Mouse (Mus musculus) limb, embryonic 14.5 days (tissue): ENCODE data around the gene Dock9. TPM values are rescaled to one million over a fixed set of nuclear protein-coding genes. Genes with fewer than 3 reads are reported as not detected.

Source experiments
- ATAC-seq: fragments of 200-750 bp; cut with Nextera tagmentation; 2 replicates; pipeline ENCODE4 v1.8.0; 2017; ENCODE audit warnings: low read depth, moderate number of reproducible peaks, moderate TSS enrichment; ENCODE audit not compliant: low FRiP score
- DNase-seq: peaks from one replicate; pipeline ENCODE4 v3.0.0-alpha.2; 2015; ENCODE audit warnings: low spot score
- H3K27ac ChIP-seq: fragments of 300-500 bp; sonication (generic); replicated peaks from 2 replicates; pipeline ENCODE4 v1.5.1; 2014; ENCODE audit warnings: low read depth, mild to moderate bottlenecking, low read length, moderate library complexity, mixed read lengths
- H3K27me3 ChIP-seq: fragments of 300-500 bp; sonication (generic); 2 replicates; pipeline ENCODE4 v1.6.1; 2014; ENCODE audit warnings: low read length, mixed read lengths; ENCODE audit not compliant: control insufficient read depth, insufficient read depth
- H3K36me3 ChIP-seq: fragments of 300-500 bp; sonication (generic); 2 replicates; pipeline ENCODE4 v1.6.1; 2014; ENCODE audit warnings: mild to moderate bottlenecking, low read length, moderate library complexity, mixed read lengths; ENCODE audit not compliant: control insufficient read depth, insufficient read depth
- H3K4me1 ChIP-seq: fragments of 300-500 bp; sonication (generic); 2 replicates; pipeline ENCODE4 v1.6.1; 2014; ENCODE audit warnings: antibody characterized with exemption, low read length, mixed read lengths; ENCODE audit not compliant: control insufficient read depth, insufficient read depth
- H3K4me2 ChIP-seq: fragments of 300-500 bp; sonication (generic); replicated peaks from 2 replicates; pipeline ENCODE4 v1.6.1; 2014; ENCODE audit warnings: low read depth, mild to moderate bottlenecking, low read length, moderate library complexity; ENCODE audit not compliant: severe bottlenecking
- H3K4me3 ChIP-seq: fragments of 300-500 bp; sonication (generic); replicated peaks from 2 replicates; pipeline ENCODE4 v1.5.1; 2014; ENCODE audit warnings: low read length
- H3K9ac ChIP-seq: fragments of 300-500 bp; sonication (generic); 2 replicates; pipeline ENCODE4 v1.6.1; 2014; ENCODE audit warnings: mild to moderate bottlenecking, low read depth, low read length, moderate library complexity; ENCODE audit not compliant: severe bottlenecking
- H3K9me3 ChIP-seq: fragments of 300-500 bp; sonication (generic); 2 replicates; pipeline ENCODE4 v1.6.1; 2016; ENCODE audit warnings: low read length; ENCODE audit not compliant: control insufficient read depth
- POLR2A ChIP-seq: fragments of 200-500 bp; IDR thresholded peaks from 2 replicates; pipeline ENCODE4 v1.8.0; 2012; ENCODE audit warnings: inconsistent platforms, mild to moderate bottlenecking, moderate library complexity, borderline replicate concordance; ENCODE audit not compliant: insufficient read depth, insufficient read length; ENCODE audit errors: extremely low read depth
- WGBS: fragments of 180-500 bp; shearing (Covaris S2); extraction: QIAGEN DNeasy Blood & Tissue Kit; methylation state at CpG from one replicate; pipeline ENCODE4 v1.1.7; 2014; 5-methylcytosine and 5-hydroxymethylcytosine counted together
- polyA plus RNA-seq, 2 experiments: library from polyadenylated mRNA; depleted of rRNA in 1 of 2; stranded (reverse) in 1 of 2; unstranded in 1 of 2; fragments of >200 nt; fragmentation: Nextera tagmentation in 1 of 2; extraction: Ambion mirVana in 1 of 2; gene quantifications; 2 replicates each; pipeline versions ENCODE4 v1.2.1 to v1.2.3; 2012 to 2014

The Dock9 gene
- polyA plus RNA-seq (2012; rRNA removed) (18.4 and 19.7 TPM in 2 replicates), polyA plus RNA-seq (2014; fragmentation: Nextera tagmentation; extraction: Ambion mirVana) (12.3 and 13.8 TPM in 2 replicates)

DNA sequence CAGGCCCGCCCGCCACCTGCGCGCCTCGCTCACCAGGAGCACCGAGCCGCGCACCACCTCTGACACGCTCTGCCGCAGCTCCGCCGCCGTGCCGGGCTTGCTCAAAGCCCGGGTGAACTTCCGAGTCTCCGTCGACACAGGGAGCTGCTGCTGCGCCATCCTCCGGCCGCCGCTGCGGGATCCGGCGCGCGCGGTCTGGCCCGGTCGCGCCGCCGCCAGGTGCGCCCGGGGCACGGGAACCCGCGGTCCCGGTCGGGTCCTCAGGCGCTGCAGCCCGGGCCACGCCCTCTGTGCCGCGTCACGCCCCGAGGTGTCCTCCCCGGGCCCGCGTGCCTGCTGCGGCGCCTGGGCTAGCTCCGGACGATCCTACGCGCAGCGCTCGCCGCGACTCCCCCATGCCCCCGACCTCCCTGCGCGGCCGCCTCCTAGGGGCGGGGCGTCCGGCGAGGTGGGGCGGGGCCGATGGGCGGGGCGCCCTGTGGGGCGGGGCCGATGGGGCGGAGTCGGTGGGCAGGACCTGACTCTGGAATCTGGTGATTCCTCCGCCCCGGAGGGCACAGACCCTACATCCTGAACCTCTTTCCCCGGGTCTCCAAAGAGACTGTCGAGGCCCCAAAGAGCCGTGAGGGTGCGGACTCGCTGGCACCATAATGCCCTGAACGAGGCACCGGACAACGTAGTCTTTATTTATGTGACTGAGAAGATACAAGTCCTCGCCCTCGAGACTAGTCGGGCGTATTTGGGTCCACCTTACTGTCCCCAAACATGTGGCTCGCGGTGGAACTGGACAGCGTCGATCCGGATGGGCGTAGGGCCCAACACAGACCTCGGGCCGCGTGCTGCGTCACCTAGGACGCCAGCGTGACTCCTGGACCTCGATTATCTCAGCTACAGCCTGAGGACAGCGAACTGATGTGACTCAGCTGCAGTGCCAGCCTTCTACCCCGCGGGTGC is at the start of gene Dock9:
Gene Dock9 (minus strand): TSS at position 381 of the 954 bp plus-strand sequence.
- H3K9me3 ChIP-seq = no peaks in the 10 kb centered on the region
- ATAC-seq (peak; percentile 90), DNase-seq (peak; percentile 73)
- H3K27me3 ChIP-seq = peaks cover 18% of the 10 kb centered on the region
- no peaks in the 10 kb centered on the region for H3K36me3 ChIP-seq
- peak within 1 kb of the TSS; percentile 75 for H3K4me3 ChIP-seq
- under 1% methylated on average over 47 of the region's 106 CpGs for WGBS
- TF ChIP-seq POLR2A = no peak
- H3K9ac ChIP-seq = peak within 1 kb of the TSS; percentile 67
- peak within 1 kb of the TSS; percentile 76 for H3K4me2 ChIP-seq
- peak within 1 kb of the TSS; percentile 59; the same call in 1 of the 2 replicates for H3K27ac ChIP-seq
- H3K4me1 ChIP-seq = no peaks in the 10 kb centered on the region

DNA sequence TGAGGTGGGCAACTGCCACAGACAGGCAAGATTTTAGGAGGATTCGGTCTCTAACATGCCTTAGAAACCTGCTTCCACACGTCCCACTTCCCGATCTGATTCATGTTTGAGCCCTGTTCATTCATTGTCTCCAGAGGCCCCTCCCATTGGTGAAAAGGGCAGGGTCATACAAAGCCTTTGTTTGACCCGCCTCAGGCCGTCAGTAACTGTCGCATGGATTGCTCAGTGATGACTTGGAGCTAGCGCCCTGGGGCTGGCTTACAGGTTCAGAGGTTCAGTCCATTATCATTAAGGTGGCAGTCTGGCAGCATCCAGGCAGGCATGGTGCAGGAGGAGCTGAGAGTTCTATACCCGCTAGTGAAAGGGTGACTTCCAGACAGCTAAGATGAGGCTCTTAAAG is 46.8 kb upstream of the Dock9 start:
- 81% methylated on average over 8 of the region's 8 CpGs for WGBS

GRCm38 (mm10) chr14:121840217-121840616 is 42.6 kb upstream of the Dock9 start:
- no peak for ATAC-seq
- Histone ChIP-seq H3K4me2 (no peak overlapping the region), H3K27ac (no peak overlapping the region), H3K27me3 (no peaks in the 10 kb centered on the region), H3K4me3 (no peak overlapping the region), H3K4me1 (no peaks in the 10 kb centered on the region), H3K9me3 (peaks cover 20% of the 10 kb centered on the region; the same call in 1 of the 2 replicates), H3K36me3 (no peaks in the 10 kb centered on the region), H3K9ac (no peak overlapping the region)
- no peak for DNase-seq
- no peak for TF ChIP-seq POLR2A
- WGBS = 81% methylated on average over 8 of the region's 8 CpGs

More for the DNA sequence above, 46.8 kb upstream of the Dock9 start:
- H3K4me3 ChIP-seq = no peak overlapping the region
- H3K9me3 ChIP-seq = peaks cover 5% of the 10 kb centered on the region; the same call in 1 of the 2 replicates
- TF ChIP-seq POLR2A = no peak
- no peaks in the 10 kb centered on the region for H3K4me1 ChIP-seq
- no peak overlapping the region for H3K27ac ChIP-seq
- DNase-seq = no peak
- no peak overlapping the region for H3K4me2 ChIP-seq
- H3K36me3 ChIP-seq = no peaks in the 10 kb centered on the region
- H3K27me3 ChIP-seq = no peaks in the 10 kb centered on the region
- no peak for ATAC-seq
- no peak overlapping the region for H3K9ac ChIP-seq

- no peaks in the 10 kb centered on the region for H3K27me3 ChIP-seq
- WGBS = 91% methylated on average over 4 of the region's 4 CpGs
- ATAC-seq (no peak), DNase-seq (no peak)
- no peaks in the 10 kb centered on the region for H3K36me3 ChIP-seq
- H3K9me3 ChIP-seq = peaks cover 20% of the 10 kb centered on the region; the same call in 1 of the 2 replicates
- H3K4me1 ChIP-seq = no peaks in the 10 kb centered on the region
- H3K4me3 ChIP-seq = no peak overlapping the region
- no peak overlapping the region for H3K9ac ChIP-seq
- TF ChIP-seq POLR2A = no peak
- no peak overlapping the region for H3K27ac ChIP-seq
- no peak overlapping the region for H3K4me2 ChIP-seq
Measured at GRCm38 (mm10) chr14:121838161-121838560, 40.5 kb upstream of the Dock9 start.

- Histone ChIP-seq H3K4me1 (no peaks in the 10 kb centered on the region), H3K27me3 (no peaks in the 10 kb centered on the region), H3K4me2 (no peak overlapping the region), H3K9ac (no peak overlapping the region), H3K4me3 (no peak overlapping the region), H3K27ac (no peak overlapping the region), H3K9me3 (peaks cover 6% of the 10 kb centered on the region; the same call in 1 of the 2 replicates), H3K36me3 (no peaks in the 10 kb centered on the region)
- ATAC-seq = no peak
- 71% methylated on average over 2 of the region's 2 CpGs for WGBS
- no peak for TF ChIP-seq POLR2A
- no peak for DNase-seq
Measured at GRCm38 (mm10) chr14:121833001-121833520, 35.4 kb upstream of the Dock9 start.
